Mouse (Mus musculus) NIH3T3 (cell line): ENCODE measurements at regions not wholly inside any gene's neighbourhood (a gene's known extent, or its start where the extent isn't known, plus 50 kb on each side); places are given as distances from the start of the nearest gene placed in this dataset.
"Not testable (repeated sequence)": the region's sequence is repeated elsewhere in the genome, so short reads cannot be mapped to it uniquely, and the experiment has no call there.

Source experiments
- DNase-seq: peaks from one replicate; pipeline ENCODE4 v3.0.0-alpha.2; 2012; ENCODE audit warnings: low read depth

GRCm38 (mm10) chr17:4024384-4024783 is 328.3 kb upstream of the Nox3 start:
- DNase-seq = no peak

DNA sequence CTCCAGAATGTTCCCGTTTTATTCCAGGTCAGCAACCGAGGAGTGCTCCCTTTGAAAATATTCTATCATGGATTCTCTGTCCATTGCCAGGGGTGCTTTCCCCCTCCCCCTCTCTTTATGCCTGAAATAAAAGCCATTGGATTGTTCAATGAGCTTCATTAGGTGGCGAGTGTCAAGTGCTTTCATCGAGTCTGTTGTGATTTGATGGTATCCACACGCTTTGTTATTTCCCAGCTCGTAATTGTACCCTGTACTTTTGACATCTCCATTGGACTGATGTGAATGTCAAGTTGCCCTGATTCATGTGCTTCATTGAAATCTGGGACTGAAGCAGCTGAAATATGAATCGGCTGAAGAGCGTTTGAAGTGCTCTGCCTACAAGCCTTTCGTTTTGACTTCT is 333.1 kb upstream of the Nox3 start:
- no peak for DNase-seq

DNA sequence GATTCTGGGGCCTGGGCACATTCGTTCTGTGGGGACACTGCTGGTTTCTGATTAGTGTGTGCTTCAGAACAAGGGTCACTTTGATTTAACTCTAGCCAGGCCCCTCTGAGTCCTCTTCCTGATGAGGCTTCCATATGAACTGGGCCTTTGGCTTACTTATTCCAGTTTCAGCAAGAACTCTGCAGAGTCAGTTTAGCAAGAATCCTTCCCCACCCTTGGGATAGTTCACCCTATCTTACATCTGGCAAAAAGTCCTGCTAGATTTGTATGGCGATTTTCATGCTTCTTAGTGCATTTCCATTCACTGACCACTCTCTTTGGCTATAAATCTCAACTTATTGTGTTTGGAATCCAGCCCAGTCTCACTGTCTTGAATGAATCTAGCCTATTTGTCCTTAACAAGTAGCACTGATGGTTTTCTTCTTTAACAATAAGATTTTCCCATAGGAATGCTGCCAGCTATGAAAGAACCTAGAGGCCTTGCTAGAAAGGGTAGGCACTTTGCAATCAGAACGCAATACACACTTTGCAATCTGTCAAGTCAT is 338.8 kb upstream of the Nox3 start:
- no peak for DNase-seq

DNA sequence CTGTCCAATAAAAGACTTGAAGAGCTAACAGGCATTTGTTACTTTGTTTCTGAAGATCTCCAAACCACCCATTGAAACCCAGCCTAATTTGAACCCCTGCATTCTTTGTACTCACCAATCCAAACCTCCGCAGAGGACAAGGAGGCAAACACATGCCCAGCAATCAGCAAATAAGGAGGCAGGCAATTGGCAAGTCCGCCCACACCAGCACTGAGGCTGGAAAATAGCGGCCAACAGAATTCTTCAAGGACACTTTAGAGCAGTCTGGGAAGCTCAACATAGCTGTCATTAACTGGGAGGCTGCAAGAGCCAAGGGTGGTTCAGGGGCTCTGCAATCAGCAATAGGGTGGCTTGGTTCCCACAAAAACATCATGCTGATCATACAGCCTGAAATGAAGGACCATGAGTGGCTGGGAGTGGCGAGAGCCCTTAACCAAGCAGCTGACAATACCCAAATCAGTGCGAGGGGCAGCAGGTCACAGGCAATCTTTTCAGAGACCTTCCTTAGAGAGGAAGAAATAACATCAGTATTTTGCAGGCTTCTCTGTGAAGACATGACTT is 344.1 kb upstream of the Nox3 start:
- no peak for DNase-seq

- DNase-seq = not testable (repeated sequence)
Observed at GRCm38 (mm10) chr17:4060186-4060585, 364.1 kb upstream of the Nox3 start.

- no peak for DNase-seq
Observed at GRCm38 (mm10) chr17:4073381-4073780, 377.3 kb upstream of the Nox3 start.

DNA sequence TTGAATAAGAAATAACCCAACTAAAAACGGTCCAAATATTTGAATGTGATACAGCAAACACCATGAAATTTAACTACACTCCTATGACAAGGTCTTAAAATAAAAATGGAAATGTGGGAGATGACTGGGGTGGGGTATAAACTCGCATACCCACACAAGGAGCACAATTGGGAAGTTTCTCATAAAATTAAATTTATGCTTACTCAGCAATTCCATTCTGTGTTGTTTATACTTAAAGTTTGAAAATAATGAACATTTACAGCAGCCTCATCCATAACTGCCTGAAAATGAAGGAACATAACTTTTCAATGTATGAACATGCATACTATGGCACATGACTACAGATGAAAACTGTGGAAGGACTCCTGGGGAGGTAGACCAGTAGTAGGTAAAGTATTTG is 384.5 kb upstream of the Nox3 start:
- DNase-seq = no peak

GRCm38 (mm10) chr17:4094621-4095020 is 398.6 kb upstream of the Nox3 start:
- DNase-seq = no peak

GRCm38 (mm10) chr17:4103321-4103720 is 407.3 kb upstream of the Nox3 start:
- DNase-seq = no peak

DNA sequence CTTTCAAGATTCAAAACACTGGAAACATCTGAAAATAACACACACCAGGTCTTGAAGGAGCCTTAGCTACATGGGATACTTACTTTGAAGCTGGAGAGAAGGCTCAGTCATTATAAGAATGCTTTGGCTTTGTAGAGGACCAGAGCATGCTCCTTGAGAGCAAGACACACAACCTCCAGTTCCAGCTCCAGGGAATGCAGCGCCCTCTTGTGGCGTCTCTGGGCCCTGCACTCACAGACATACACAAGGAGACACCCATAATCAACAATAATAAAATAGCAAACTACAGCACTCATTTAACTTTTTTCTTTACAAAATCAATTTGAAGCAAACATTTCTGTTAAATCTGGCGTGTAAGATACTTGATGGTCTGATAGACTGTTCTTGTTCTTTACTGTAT is 413.2 kb upstream of the Nox3 start:
- DNase-seq = peak; percentile 32

GRCm38 (mm10) chr17:4113021-4113420 is 417.0 kb upstream of the Nox3 start:
- DNase-seq = no peak

DNA sequence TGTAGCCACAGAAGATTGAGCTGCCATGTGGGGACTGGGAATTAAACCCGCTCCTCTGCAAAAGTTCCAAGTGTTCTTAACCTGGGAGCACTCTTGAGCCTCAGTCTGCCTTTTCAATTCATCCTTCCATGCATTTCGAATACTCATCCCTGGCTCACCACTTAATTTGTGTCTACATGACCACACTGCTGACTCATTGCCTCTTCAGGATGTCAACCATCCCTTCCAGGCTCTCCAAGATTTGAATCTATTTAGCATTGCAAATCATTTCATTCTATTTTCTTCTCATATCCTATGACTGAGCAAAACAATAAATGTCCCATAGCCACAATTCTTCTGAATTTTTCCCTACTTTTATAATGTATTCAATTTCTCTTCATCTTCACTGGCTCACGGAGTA is 420.4 kb upstream of the Nox3 start:
- DNase-seq = no peak

DNA sequence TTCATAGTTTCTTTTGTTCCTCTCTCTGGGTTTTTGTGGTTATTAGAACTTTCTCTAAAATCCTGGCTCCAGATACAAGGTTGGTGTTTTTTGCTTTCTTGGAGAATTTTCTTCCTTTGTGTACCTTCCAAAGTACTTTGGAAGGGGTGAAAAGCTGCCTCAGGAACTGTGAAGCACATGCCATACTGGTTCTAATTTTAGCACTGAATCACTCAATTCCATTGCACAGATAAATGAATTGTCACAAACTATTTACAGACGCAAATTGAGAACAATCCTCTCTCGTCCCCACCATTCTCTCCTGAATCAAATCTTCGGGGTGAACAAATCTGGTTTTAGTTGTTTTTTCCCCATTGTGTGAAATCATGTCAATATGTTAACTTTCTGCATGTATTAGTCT is 437.6 kb upstream of the Nox3 start:
- no peak for DNase-seq

GRCm38 (mm10) chr17:4163502-4163901 is 467.4 kb upstream of the Nox3 start:
- no peak for DNase-seq

- DNase-seq = peak; percentile 30
Observed at GRCm38 (mm10) chr17:4173951-4174361, 477.9 kb upstream of the Nox3 start.

DNA sequence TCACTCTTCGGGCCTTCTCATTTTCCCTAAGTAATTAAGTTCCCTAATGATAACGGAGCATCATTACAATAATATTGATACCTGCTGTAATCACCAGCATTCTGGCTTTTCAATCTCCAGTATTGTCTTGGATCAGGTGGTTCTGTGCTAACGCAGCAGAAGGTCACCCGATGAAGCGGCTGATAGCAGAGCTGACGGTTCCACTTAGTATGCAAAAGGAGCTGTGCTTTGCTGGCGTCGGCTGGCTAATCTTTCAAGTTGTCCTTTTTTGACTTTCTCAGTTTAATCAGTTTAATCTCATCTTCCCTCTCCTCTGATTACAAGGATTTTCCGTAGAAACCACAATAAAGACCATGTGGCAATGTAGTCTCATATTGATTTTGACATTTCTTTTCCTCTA is 478.9 kb upstream of the Nox3 start:
- no peak for DNase-seq

GRCm38 (mm10) chr17:4176524-4176923 is 480.5 kb upstream of the Nox3 start:
- no peak for DNase-seq

- no peak for DNase-seq
Observed at GRCm38 (mm10) chr17:4177485-4178150, 481.6 kb upstream of the Nox3 start.

DNA sequence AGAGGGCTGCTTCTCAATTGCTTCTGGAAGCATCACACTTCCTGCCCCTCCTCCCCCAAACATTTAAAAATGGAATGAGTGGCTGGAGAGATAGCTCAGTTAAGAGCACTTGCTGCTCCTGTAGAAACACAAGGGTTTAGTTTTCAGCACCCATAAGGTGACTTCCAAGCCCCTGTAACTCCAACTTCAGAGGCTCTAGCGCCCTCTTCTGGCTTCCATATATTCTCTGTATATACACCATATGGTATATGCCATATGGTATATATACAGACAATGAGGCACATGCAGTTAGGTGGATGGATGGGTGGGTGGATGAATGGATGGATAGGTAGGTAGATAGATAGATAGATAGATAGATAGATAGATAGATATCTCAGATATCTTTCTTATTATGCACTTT is 483.2 kb upstream of the Nox3 start:
- DNase-seq = no peak

DNA sequence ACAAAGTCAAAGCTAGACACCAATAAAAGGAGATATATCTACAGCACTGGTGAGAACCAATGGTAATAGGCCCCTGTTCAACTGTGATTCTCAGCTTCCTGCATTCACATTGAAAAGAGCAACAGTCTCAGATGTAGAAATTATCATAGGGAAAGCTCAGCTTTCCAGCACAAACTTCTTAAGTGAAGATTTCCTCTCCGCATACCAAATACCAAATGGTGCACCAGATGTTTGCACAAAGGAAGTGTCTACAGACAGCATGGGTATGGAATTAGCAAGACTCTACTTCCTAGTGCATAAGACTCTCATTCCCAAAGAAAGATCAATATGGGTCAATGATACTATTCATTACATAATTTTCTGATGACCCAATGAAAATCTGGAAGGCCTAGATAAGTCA is 486.0 kb upstream of the Nox3 start:
- DNase-seq = no peak

GRCm38 (mm10) chr17:4186802-4187201 is 490.7 kb upstream of the Nox3 start:
- DNase-seq = peak; percentile 3

DNA sequence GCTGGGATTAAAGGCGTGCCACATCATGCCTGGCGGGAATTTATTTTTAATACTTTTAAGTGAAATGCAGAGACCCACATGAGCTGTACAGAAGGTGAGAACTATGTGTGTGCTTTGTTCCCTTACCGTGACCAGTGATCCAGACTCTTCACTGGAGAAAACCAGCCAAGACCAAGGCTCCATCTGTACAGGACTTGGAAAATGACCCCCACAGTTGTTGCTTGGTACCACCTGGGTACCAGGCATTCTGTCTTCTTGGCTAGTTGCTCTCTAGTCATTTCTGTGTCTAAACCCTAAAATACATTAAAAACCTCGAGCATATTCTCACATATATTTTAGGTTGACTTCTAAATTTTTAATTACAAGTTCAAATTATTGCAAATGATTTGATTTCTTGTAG is 491.5 kb upstream of the Nox3 start:
- DNase-seq = no peak

- no peak for DNase-seq
Observed at GRCm38 (mm10) chr17:4196793-4197448, 500.9 kb upstream of the Nox3 start.
